Mouse (Mus musculus): ENCODE results near the gene Tspoap1.

- TF ChIP-seq FLI1 (IDR thresholded peaks at IDR 0.05; ENCODE audit: low read length), result no peak
- TF ChIP-seq GATA1 (IDR thresholded peaks at IDR 0.05; ENCODE audit: borderline replicate concordance, low read length), result no peak
Observed at GRCm38 (mm10) chr11:87735691-87736090, 24.6 kb upstream of the Tspoap1 start.
